Mouse (Mus musculus): Measurements from ENCODE around the gene Slc1a4.

Gene Slc1a4

DNA sequence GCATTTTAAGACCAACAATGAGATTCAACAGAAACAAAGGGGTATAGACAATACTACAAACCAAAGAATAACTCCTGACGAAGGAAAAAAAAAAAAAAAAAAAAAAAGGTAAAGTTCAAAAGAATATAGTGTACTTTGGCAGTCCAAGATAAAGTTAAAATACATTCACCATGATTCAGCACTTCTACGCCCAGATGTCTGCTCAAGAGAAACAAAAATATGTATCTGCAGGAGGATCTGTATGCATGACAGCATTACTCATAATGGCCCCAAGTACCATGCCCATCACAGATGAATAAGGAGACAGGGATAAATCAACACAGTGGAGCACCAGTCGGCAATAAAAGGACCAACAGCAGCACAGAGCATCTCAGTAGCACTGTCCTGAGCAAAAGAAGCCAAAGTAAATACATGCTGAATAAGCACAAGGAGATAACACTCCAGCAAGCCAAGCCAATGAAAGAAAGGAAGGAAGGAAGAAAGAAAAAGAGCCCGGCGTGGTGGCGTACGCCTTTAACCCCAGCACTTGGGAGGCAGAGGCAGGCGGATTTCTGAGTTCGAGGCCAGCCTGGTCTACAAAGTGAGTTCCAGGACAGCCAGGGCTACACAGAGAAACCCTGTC is 7.3 kb downstream of the Slc1a4 start:
- no peak for DNase-seq (ENCODE audit: low spot score in 2 of 2)

DNA sequence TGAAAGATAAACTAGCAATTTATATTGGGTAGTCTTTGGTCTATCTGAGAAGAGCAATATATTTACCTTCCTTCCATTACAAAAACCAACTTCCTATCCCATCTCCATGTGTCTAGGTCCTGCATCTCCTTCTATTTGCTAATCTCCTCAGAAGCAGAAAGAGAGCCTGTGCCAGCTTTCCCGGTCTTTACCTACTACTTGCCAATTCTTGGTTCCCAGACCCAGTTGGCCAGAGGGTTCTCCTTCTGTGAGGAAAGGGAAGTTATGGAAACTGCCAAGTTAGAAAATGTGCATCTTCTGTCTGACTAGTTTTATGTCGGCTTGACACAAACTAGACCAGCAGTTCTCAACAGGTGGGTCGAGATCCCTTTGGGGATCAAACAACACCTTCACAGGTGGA is 8.5 kb downstream of the Slc1a4 start:
- DNase-seq (ENCODE audit: low spot score in 2 of 2), result no peak

DNA sequence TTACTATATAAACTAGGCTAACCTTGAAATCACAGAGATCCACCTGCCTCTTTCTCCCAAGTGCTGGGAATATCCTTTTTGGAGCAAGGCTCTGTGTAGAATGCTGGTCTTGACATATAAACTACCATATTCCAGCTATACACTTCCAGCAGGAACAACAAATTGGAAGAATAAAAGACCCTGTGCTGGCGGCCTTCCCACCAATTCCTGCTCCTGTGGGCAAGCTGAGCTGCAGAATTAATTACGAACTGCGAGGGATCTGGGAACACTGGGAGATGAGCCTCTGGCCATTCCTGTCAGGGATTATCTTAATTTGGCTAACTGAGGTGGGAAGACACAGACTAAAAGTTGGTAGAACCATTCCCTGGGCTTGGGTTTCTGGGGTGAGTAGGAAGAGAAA is 10.1 kb downstream of the Slc1a4 start:
- DNase-seq (ENCODE audit: low spot score in 2 of 2), result no peak

DNA sequence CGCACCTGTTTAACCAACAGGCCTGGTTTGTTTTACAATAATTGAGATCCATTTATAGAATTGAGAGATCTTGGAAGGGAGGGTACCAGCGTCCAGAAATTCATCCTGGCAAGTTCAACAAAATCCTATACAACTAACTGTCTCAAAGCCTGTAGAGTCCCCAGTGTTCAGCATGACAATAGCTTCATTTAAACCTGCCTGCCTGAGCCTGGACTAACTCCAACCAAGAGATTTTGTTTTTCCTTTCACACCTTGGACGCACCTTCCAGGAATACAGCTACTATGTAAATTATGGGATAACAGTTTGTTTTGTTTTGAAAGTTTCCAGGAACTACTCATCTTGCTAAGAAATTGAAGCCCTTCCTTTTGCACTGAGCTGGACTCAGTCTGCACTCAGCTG is 11.9 kb downstream of the Slc1a4 start:
- DNase-seq (ENCODE audit: low spot score in 2 of 2), result no peak

DNA sequence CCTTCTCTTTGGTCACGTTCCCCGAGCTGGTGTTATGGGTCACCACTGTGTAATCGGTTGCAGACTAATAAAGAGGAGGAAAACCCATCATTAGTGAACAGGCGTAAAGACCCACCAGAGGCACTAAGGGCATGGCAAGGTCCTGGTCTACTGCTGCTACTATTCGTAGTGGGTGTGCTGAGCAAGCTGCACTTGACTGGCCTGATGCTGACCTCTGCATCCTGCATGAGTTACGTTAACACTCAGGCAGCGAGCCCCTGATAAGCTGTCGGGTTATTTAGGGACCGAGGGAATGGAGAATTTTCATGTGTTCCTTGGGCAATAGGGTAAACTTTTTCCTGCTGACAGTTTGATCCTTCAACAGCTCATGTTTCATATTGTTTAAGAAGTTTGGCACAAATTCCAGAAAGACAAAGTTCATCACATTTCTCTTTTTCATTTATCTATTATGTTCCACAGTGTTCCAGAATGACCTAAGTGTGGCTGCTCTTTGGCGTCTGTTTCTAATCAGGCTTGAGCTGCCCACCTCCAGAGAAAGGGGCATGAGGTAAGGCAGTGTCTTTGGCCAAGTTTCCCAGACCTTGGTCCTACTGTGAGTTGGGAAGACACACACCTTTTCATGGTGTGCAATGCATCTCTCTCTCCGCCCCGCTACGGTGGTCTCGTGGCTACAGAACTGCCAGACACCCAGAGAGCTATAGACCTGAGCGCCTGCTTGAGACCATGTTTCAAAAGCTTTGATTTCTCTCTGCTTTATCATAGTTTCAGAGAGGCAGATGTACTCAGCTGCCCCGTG is 13.7 kb downstream of the Slc1a4 start:
- no peak for DNase-seq (ENCODE audit: low spot score in 2 of 2)

DNA sequence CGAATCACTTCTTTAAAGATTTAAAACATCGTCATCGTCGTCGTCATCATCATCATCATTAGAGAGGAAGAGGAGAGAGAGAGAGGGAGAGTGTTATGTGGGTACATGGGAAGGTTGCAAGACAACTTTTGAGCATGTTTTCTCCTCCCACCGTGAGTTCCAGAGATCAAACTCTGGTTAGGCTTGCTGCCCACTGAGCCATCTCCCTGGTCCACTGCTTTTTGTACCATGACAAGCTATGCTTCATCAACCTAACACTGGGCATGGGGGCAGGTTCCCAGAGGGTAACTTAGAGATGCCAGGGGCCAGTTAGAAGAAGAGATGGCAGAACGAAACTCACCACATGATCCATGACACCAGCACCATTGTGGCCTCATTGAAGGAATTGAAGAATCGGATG is 18.9 kb downstream of the Slc1a4 start:
- no peak for DNase-seq (ENCODE audit: low spot score in 2 of 2)

DNA sequence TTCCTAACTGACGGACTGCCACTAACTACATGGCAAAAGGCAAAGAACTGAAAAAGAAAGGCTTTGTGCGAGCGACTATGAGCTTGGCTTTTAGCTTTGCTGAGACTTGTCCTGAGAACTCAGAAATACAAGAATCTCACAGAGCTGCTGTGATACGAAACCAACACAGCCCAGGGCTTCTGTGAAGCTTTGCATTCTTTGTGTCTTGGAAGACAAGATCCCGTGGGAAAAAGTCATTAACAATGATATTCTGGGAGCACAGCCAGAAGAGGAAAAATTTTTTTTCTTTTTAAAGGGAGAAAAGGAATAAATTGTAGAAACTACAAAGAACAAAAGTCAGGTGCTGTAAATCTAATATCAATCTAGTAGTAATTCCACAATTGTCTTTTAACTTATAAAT is 23.5 kb downstream of the Slc1a4 start:
- no peak for DNase-seq (ENCODE audit: low spot score in 2 of 2)

DNA sequence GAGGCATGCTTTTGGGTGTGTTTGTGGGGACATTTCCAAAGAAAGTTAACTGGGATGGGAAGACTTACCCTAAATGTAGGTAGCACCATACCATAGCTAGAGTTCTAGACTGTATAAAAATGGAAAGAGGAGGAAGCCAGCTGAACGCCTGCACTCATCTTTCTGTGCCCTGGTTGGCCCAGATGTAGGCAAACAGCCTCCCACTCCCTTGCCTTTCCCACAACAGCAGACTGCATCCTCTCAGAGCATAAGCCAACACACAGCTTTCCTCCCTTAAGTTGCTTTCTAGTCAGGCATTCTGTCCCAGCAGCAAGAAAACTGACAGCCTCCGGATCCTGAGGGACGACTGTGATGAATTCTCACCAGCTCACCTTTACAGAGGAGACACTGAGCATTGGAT is 25.1 kb downstream of the Slc1a4 start:
- DNase-seq (ENCODE audit: low spot score in 2 of 2), result no peak

DNA sequence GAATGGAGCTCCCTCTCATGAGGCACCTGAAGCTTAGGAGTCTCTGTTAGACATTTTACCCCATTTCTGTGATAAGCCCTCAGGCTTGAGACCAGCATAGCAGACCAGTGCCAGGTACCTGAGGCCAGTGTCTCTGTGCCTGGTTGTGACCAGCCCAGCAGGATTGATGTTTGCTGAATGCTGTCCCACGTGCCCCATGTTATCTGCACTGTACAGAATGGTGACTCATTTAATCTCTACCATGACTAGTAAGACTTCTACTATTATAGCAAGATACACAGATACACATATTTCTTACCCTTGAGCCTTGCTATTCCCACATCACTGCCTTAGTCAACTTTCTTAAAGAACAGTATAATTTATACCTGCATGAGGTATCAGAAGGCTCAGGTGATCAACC is 26.9 kb downstream of the Slc1a4 start:
- no peak for DNase-seq (ENCODE audit: low spot score in 2 of 2)

DNA sequence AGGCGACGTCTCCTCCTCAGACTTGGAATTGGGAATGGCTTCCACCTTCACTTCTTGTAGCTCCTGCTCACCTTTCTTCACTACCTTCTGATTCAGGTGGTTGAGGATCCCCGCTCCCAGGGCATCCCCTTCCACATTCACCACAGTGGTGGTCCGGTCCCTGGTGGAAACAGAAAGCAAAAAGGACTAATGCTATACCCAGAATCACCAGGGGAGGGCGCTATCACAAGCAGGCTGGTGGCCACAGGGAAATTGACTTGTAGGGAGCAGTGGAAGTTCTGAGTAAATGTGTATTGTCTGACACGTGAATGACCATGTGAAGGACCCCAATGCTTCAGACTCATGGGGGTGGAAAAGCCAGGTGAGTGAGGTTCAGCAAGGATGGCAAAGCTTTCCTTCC is 28.2 kb downstream of the Slc1a4 start:
- DNase-seq (ENCODE audit: low spot score in 2 of 2), result peak; percentile 31 to 68

DNA sequence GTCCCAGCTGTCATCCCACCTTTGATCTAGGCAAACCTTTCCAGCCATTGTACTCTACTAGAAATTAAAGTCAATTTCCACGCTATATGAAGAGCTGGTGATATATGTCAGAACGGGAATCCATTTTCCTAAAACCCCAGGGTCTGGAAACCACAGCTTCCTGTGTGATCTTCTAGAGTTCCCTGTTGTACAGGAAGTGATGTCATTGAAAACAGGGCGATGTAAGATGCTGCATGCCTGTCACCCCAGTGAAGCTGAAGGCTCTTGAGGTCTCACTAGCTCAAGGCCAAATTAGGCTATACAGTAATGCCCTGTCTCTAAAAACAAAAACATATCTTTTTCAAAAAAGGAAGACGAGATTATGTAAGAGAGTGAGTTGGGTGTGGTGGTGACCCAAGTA is 31.2 kb downstream of the Slc1a4 start:
- DNase-seq (ENCODE audit: low spot score in 2 of 2), result no peak

DNA sequence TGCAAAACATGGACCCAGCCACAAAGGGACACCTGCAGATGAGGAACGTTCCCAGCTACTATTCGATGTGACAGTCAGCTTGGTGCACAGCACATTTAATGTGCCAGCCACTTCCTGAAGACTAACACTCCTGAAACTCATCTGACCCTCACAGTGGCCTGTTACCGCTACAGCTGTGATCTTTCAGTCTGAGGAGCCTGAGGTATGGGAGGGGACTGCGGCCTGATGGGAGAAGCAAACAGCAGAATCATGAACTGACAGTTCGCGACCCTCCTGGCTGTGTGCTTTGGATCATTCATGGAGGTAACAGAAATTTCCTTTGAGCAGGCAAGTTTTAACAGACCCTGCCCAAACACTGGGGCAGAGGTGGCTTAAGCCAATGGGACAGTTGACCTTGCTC is 31.7 kb downstream of the Slc1a4 start:
- no peak for DNase-seq (ENCODE audit: low spot score in 2 of 2)

DNA sequence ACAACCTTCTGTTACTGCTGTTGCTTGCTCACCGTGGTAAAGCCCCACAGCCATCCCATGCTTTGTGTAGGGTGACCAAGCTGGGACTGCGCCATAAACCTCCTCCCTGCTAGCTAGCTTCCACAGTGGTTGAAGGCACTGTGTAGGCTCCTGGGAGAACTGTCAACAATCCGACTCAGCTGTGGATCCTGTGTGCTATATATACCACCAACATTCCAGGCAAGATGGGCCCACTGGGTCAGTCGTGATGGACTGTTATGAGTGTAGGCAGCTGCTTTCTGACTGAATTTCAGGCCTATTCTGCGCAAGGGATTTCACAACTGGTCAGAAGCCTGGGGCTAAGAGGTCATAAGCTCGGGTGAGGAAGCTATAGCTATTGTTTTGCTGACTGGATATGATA is 32.6 kb downstream of the Slc1a4 start:
- DNase-seq (ENCODE audit: low spot score in 2 of 2), result no peak

DNA sequence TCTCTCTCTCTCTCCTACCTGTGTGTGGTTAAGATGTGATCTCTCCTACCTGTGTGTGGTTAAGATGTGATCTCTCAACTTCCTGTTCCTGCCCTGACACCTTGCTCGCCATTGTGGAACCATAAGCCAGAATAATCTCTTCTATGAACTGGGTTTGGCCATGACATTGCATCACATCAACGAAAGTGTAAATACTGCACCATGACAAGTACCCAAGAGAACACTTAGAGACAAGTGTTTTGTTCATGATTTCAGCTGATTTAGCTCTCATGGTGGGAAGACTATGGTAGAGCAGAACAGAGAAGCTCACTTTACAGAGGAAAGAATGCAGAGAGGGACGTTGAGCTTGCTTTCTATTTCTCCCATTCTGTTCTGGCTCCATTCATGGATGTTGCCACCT is 48.0 kb downstream of the Slc1a4 start:
- no peak for DNase-seq (ENCODE audit: low spot score in 2 of 2)

DNA sequence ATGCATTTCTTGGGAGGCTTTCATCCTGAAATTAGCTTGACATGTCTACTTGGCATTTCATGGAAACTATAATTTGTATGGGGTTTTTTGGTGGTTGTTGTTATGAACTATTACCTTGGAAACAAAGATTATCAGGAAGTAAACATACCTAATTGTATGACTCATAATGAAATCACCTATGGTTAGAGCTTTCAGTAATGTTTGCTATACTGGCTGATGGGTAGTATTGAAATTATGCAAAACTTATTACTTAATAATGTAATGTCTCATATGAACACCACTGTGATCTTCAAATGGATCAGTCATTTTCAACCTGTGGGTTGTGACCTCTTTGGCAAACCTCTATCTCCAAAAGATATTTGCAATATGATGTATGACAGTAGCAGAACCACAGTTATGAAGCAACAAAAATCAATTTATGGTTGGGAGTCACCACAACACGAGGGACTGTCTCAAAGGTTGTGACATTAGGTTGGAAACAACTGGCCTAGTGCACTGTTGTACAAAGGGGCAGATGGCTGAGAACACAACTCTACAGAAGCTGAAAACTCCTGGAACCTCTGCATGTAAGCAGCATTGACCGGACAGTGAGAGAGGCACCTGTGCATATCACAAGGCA is 49.8 kb downstream of the Slc1a4 start:
- DNase-seq (ENCODE audit: low spot score in 2 of 2), result no peak

DNA sequence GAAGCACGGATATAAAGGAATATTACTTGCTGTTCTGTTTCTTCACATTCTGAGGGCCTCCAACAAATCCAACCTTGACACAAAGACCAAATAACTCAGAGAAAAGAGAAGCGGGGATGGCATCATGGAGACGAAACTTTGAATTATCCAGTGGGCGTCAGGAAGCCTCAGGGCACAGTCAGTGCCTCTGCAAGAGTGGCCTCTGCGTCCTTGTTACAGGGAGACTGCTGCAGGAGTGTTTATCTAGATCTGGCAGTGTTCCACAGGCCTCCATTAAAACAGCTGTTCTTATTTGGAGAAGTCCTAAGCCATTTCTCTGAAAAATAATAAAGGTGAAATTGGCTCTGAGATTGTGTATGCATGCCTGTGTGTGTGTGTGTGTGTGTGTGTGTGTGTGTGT is 51.5 kb downstream of the Slc1a4 start:
- DNase-seq (ENCODE audit: low spot score in 2 of 2), result no peak

DNA sequence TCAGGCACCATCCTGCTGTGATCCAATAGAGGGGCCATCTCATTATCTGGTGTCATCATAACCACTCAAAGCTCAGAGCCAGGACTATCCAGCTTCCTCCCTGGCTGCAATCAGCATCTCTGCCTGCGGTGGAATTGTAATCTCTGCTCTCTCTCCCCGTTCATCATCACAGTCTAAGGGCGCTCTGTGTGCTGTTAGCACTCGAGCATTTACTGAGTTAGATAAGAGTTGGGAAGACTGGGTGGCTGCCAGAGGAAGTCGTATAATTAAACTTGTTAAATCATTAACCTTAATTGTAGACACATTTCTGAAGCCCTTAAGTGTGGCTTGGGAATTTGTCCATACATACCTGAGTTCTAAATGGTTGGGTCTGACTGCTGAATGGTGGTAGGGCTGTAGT is 53.8 kb downstream of the Slc1a4 start:
- no peak for DNase-seq (ENCODE audit: low spot score in 2 of 2)

DNA sequence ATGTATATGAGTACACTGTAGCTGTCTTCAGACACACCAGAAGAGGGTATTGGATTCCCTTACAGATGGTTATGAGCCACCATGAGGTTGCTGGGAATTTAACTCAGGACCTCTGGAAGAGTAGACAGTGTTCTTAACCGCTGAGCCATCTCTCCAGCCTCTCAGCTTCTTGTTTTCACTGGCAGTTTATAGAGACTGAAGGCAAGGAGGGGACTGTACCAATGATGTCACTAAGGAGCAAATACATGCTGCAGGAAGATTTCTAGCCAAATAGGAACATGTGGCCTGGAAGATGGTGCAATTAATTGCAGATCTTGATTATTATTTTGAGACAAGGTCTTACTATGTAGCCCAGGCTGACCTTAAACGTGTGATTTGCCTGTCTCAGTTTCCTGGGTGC is 55.4 kb downstream of the Slc1a4 start:
- no peak for DNase-seq (ENCODE audit: low spot score in 2 of 2)

DNA sequence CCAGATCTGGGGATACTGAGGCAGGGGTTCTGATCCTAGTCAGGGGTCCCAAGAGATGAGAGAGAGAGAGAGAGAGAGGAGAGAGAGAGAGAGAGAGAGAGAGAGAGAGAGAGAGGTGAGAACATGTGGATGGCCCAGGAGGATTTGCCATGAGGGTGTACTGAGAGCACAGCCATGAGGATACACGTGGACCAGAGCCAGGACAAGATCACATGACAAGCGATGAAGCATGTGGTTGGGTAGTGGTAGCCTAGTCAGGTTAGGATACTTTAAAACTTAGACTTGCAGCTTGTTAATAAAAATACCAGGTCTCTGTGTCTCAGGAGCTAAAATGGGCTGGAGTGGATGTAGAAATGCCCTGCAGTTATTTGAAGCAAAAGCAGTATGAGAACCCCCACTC is 56.5 kb downstream of the Slc1a4 start:
- no peak for DNase-seq (ENCODE audit: low spot score in 2 of 2)

DNA sequence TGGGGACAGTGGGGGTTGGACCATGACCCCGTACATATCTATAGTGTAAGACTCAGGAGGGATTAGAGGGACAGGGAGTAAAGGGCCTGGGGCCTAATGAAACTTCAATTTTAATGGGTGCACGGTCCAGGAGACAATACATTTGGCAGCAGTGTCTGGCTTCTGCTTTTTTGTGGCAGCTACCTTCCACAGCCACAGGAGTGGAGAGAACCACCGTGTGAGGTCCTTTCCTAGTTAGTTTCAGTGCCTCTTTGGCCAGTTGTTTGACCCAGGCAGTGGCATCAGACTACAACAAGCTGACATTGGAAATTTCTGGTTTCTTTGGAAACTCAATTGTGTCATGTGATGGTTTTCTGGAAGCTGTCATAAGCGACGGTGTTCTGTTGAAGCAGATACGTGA is 62.6 kb downstream of the Slc1a4 start:
- no peak for DNase-seq (ENCODE audit: low spot score in 2 of 2)

DNA sequence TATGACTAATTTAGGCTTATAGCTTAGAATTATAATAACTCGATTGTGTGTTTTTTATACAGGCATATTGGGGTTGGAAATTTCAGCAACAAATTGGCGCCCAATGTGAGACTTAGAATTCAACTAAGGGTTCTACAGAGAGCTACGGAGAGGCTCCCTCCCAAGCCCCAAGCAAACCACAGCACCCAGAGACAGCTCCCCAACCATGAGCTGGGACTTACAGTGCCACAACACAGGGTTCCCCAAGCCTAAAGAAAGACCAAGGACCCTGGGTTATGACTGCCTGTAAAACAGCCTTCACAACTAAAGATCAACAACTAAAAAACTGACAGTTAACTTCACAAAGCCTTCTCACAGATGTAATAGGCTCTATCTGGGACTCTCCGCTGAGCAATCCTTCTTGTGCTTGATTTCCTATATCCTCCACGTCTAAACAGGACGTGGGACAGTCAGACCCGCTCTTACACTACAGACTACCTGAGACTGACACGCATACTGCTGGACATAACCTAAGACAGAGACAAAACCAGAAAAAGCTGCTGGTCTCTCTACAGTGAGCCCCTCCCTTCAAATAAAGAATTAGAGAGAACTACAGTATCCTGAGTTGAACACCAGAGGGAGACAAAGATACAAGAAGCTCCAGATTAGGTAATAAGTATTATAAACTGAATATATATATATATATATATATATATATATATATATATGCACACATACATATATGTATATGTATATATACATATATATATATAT is 69.7 kb downstream of the Slc1a4 start:
- no peak for DNase-seq (ENCODE audit: low spot score in 2 of 2)

DNA sequence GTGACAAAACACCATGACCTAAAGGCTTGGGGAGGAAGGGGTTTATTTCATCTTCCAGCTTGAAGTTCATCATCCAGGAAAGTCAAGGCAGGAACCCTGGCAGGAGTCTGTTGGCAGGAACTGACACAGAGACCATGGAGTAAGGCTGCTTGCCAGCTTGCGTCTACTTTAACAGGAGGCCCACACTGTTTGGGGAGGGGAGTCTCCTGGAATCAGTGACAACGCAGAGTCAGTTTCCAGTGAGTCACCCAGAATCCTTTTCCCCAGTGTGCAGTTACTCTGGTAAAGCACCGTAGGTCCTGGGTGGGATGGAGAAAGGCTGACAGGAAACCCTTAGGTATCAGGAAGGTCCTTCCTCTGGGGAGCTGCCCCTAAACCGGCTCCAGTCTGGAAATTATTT is 77.7 kb downstream of the Slc1a4 start:
- no peak for DNase-seq (ENCODE audit: low spot score in 2 of 2)

DNA sequence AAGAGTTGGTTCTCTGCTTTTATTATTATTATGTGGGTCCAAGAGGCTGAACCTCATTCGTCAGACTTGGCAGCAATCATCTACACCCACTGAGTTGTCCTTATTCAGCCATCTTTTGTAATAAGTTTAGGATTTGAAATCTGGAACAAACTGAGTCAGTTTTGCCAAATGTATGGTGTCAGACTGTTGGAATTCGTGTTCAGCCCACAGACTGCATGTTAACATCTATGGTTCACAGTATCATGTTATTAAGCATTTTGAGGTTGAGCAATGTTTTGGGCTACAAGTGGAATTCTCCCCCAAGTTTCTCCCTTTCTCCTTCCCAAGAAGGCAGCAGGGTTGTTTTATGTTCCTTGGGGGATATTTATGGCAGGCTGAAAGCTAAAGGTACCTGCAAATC is 79.4 kb downstream of the Slc1a4 start:
- DNase-seq (ENCODE audit: low spot score in 2 of 2), result no peak

All from spleen, postnatal 10 days (tissue).